Mouse (Mus musculus) heart, postnatal 10 days (tissue): ENCODE measurements around the gene Ptprm. TPM values are rescaled to one million over a fixed set of nuclear protein-coding genes. Genes with fewer than 3 reads are reported as not detected.

Source experiments
- DNase-seq, 2 experiments: peaks; one replicate each; pipeline ENCODE4 v3.0.0; 2021
- intact Hi-C: fragments of 180-260 bp; cut with DNase I; formaldehyde crosslinking; loops from one replicate; pipeline ENCODE4 v1.15.1; 2025
- total RNA-seq, 2 experiments: library from RNA; stranded (reverse); gene quantifications; 2 replicates each; pipeline ENCODE4 v1.2.3; 2021

The Ptprm gene
- total RNA-seq, 2 experiments from 2014 or later = 132 to 133 TPM

GRCm38 (mm10) chr17:66701358-66702184 is 652.7 kb downstream of the Ptprm start:
- intact Hi-C loops = no loop called here
- peak in 1 of 2 experiments; percentile 21 for DNase-seq

DNA sequence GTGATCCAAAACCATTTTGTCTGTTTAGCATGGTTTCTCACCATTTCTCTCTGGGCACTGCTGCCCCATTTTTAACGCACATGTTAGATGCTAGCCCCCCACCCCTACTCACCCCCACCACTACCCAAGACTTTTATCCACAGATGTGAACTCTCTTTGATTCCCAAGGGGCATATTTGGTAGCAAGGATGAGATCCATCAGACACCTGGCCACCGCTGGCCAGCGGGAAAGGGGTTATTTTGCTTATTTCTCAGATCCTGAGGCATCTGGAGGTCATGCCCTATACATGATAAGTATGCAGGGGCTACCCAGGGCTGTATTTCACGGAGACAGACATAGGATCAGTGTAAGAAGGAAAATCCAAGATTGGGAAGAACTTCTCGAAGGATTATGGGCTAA is 654.4 kb downstream of the Ptprm start:
- intact Hi-C loops = no loop called here

GRCm38 (mm10) chr17:66697650-66698049 is 656.6 kb downstream of the Ptprm start:
- no peak for DNase-seq
- intact Hi-C loops = no loop called here

More for the DNA sequence above, 654.4 kb downstream of the Ptprm start:
- DNase-seq = no peak

DNA sequence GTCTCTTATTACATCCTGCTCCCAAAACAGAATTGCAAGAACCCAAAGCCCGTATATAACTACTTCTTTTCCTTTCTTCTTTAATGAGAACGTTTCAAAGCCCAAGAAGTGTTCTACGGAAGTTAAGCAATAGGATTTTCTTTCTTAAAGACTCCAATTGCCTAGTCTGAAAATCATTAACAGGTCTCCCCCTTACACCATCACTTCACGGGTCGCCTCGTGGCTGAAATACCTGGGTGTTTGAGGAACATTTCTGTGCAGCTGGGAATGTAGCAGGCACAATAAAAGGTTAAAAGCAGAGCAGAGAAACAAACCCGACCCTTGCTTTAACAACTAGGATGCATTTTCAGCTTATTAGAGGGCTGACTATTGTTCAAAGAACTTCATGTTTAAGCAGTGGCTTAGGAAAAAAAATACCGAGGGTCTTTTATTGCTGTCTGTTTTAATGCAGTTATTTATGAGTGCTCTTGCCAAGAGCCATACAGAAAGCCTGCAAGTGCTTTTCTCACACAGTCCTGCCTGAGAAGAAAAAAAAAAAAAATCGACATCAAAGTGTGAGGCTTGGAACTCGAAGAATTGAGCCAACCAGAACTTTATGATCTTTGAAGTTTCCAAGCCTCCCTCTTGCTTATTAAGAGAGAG is 657.6 kb downstream of the Ptprm start:
- intact Hi-C loops = no loop called here

DNA sequence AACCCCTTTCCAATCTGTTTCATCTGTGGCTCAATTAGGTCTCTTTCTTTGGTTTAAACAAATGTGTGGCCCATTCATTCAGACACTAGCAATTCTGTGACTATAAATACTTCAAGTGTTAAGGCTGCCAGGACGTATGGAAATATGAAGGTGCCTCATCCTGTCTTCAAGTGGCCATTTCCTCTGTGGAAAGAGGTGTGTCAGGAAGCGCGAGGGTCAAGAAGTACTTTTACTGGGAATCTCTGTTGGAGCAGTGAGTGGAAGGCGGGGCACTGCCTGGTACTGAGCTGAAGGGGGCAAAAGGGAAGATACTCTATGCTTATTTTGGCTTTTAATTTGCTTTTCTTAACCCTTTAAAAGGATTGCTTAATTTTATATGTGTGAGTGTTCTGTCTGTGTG is 659.9 kb downstream of the Ptprm start:
- DNase-seq = no peak
- intact Hi-C loops = no loop called here

More for the DNA sequence above, 657.6 kb downstream of the Ptprm start:
- DNase-seq = no peak

DNA sequence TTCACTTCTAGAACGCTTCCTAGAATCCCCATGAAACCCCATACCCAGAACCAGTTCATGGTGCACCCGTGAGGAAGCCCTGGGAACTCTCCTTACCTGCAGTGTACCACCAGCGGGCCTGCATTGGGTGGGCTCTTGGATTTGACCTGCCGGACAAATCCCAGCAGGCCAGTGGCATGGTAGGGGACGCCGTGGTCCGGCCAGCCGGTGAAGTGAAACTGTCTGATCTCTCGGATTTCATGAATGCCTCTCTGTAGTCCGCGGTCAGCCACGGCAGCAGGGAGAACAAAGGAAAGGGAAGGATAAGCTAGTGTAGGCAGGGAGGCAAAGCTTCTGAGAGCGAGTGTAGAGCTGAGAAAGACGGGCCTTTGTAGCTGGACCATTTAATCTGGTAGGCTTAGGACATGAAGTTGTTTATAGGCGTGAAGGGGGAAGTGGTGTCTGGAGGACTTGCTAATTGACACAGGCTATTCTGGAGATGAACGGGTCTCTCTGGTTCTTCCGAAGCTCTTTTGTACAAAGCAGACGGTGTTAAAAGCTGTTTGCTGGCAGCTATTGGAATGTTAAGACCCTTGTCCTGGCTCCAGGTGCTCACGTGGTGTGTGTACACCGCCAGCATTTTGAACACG is 660.5 kb downstream of the Ptprm start:
- intact Hi-C loops = no loop called here
- no peak for DNase-seq

DNA sequence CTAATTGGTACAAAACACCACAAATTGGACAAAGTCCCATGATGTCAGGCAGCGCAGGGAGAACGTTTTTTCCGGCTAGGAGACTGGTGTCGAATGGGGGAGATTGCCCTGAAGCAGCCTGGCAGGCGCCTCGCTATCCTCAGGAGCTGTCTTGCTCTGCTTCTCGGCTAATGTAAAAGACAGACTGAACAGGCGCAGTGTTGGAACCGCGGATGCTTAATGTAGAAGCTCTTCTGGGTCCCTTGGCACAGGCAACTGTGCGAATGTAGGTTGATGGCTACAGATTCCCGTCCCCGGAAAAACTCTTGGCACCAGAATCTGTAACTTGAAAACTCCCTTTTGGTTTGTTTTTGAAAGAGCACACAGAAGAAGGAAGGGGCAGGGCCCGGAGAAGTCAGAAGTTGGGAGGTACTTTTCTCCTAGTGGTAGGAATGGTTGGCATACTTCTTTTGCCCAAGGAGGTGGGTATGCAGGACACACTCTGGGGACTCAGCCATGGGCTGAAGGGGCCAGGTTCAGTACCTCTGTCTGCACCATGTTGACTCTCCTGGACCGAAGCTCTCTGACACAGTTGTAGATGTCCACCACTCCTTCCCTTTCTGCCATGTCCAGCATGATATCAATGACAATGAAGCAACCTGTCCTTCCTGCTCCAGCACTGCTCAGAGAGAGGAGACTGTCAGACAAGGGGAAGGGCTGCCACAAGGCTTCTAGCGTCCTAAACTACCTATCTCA is 661.1 kb downstream of the Ptprm start:
- DNase-seq = no peak
- intact Hi-C loops = no loop called here

DNA sequence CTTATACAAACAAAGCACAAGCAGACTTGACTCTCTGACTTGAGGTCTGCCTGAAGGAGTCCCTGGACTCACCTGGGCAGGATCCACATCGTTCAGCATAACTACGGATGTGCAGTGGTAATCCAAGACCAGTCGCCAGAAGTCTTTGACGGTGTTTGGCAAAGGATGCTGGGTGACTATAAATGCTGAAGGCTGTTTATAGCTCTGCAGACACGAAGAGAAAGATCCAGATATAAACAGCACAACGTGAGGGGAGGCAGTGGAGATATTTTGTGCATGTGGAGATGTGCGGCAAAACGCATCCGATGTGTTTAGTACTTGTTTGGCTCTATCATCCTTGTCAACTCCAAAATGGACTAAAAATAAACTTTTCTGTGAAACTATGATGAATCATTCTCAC is 666.1 kb downstream of the Ptprm start:
- no peak for DNase-seq
- intact Hi-C loops = no loop called here

GRCm38 (mm10) chr17:66687543-66687942 is 666.7 kb downstream of the Ptprm start:
- DNase-seq = no peak
- intact Hi-C loops = no loop called here

GRCm38 (mm10) chr17:66686701-66687489 is 667.4 kb downstream of the Ptprm start:
- DNase-seq = no peak
- intact Hi-C loops = no loop called here

GRCm38 (mm10) chr17:66683411-66683810 is 670.8 kb downstream of the Ptprm start:
- no peak for DNase-seq
- intact Hi-C loops = loop anchor here (5.0 kb wide), 3 partner anchors 74 to 904 kb away; partner anchors contain the start of gene Ptprm

GRCm38 (mm10) chr17:66680662-66681061 is 673.6 kb downstream of the Ptprm start:
- intact Hi-C loops = loop anchor here (5.0 kb wide), 3 partner anchors 77 to 907 kb away; partner anchors contain the start of gene Ptprm
- DNase-seq = peak; percentile 49 to 79

- DNase-seq = no peak
- intact Hi-C loops = loop anchor here (5.0 kb wide), 1 partner anchor 798 kb away; no protein-coding TSS in a partner anchor
Observed at GRCm38 (mm10) chr17:66674667-66675066, 679.6 kb downstream of the Ptprm start.

DNA sequence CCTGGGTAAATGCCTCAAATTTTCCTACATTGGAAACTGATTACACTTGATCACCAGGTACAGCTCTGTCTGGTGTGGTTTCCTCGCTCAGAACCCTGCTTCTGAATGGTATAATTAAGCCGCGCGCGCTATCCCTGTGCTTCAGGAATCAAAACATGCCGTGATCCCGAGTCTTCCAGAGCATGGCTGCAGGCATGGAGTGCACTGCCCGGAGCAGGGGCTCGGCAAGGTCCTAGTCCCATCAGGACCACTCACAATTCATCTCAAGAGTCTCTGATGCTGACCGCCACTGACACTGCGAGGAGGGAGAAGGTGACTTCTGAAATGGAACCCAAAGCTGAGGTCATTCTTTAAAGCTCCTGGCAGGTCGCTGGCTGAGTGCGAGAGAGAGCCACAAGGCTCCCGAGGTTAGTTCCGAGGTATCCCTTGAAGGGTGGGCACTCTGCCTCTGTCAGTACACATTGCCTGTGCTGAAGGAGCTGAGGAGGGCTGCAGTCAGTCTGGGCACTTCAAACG is 682.5 kb downstream of the Ptprm start:
- intact Hi-C loops = no loop called here
- no peak for DNase-seq

- DNase-seq = no peak
- intact Hi-C loops = no loop called here
Observed at GRCm38 (mm10) chr17:66671287-66671686, 683.0 kb downstream of the Ptprm start.

GRCm38 (mm10) chr17:66665791-66666190 is 688.5 kb downstream of the Ptprm start:
- intact Hi-C loops = no loop called here
- DNase-seq = no peak

DNA sequence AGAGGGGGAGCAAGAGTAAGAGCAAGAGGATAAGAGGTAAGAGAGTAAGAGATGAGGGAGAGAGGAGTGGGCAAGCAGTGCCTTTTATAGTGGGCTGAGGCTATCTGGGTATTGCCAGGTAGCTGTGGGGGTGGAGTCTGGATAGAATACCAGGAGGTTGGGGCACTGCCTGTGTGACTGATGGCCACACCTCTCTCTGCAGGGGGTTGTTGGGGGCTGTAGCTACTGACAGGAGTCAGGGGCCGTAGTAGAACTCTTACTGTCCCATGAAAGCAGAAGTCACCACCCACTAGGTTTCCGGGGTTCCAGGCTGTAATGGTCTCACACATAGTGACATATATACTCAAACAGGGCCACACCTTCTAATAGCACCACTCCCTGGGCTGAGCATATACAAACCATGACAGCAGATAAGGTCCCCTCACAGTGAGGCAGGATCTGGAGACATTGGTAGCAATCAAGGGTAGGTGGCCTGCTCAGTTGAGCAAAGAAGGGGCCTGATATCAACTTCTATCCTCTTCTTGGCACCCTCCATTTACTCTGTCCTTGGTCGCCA is 689.0 kb downstream of the Ptprm start:
- intact Hi-C loops = no loop called here
- DNase-seq = no peak

GRCm38 (mm10) chr17:66664796-66665195 is 689.5 kb downstream of the Ptprm start:
- intact Hi-C loops = no loop called here
- no peak for DNase-seq

DNA sequence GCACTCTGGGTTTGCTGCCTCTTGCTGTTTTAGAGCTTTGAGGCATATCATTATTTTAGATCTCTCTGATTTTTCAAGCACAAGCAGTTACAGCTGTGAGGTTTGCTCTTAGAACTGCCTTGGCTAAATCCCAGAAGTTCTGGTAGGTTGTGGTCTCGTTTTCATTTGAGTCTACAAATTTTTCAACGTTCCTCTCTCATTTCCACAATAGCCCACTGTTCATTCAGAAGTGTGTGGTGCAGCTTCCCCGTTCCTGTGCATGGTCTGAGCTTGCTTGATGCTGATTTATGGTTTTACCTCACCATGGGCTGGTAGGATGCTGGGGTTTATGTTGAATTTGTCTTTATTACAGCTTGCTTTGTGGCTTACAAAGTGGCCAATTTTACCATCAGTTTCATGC is 695.0 kb downstream of the Ptprm start:
- intact Hi-C loops = loop anchor here (1.0 kb wide), 1 partner anchor 8 kb away; no protein-coding TSS in a partner anchor
- no peak for DNase-seq
